Mouse (Mus musculus): ENCODE data around the gene Raet1e. TPM values are rescaled to one million over a fixed set of nuclear protein-coding genes. Genes with fewer than 3 reads are reported as not detected.
"Not testable (repeated sequence)": the region's sequence is repeated elsewhere in the genome, so short reads cannot be mapped to it uniquely, and the experiment has no call there.

Raet1e gene
- polyA plus RNA-seq, 1 experiment from 2014 or later: 8.3 TPM

DNA sequence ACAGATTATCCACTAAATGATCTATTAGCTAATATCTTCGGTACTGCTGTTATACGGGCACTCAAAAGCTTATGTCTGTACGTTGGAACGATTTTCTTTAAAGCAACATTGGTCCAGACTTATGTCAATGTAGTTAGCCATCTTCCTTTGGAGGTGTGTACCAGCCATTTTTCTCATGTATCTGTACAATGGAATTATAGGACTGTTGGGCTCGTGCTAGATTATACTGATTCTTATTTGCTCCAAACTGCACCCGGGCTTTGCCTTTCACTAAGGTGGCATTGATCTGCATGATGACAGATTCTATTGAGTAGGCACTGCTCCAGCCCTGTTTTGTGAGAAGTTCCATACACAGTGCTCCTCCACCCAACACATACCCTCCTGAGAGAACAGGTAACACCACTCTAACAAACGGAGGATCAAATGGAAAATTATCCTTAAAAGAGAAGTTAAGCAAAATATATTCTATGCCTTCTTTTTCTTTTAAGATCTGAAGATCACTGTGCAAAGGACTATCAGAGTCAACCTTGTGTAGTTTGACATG lies 5.2 kb upstream of the Raet1e start:
- H3K9me3 ChIP-seq; ATAC-seq (ENCODE audit: insufficient read depth, low FRiP score, low read depth); H3K36me3 ChIP-seq; H3K4me3 ChIP-seq (replicated peaks); H3K9ac ChIP-seq; H3K4me2 ChIP-seq; H3K27ac ChIP-seq: not testable (repeated sequence)
- H3K4me1 ChIP-seq: peaks cover 19% of the 10 kb centered on the region
- H3K27me3 ChIP-seq (replicated peaks): peaks cover 32% of the 10 kb centered on the region
- 8% methylated on average over 7 of the region's 7 CpGs for WGBS

DNA sequence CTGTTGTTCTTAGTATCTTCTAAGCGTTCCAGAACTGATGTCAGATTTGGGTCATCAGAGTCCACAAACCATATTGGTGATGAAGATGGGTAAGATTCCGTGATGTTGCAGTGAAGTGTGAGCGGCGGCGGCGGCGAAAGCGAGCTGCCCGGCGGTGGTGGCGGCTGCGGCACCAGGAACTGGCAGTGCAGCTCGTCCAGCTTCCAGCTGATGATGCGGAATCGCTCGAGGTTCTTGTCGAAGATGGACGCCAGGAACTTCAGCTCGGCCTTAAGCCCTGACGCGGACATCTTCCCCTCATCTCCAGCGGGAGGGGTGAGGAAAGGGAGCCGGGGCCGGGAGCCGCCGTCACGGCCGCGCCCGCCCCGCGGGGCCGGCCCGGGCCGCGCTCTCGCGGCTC lies 4.2 kb upstream of the Raet1e start:
- not testable (repeated sequence) for H3K9ac ChIP-seq; H3K9me3 ChIP-seq; ATAC-seq (ENCODE audit: insufficient read depth, low FRiP score, low read depth); H3K36me3 ChIP-seq; H3K27ac ChIP-seq
- Histone ChIP-seq H3K4me1 (peaks cover 21% of the 10 kb centered on the region), H3K4me2 (peak overlapping the region; percentile 58), H3K27me3 (replicated peaks) (peaks cover 32% of the 10 kb centered on the region), H3K4me3 (replicated peaks) (peak overlapping the region; percentile 31)
- 0% methylated on average over 38 of the region's 38 CpGs for WGBS

DNA sequence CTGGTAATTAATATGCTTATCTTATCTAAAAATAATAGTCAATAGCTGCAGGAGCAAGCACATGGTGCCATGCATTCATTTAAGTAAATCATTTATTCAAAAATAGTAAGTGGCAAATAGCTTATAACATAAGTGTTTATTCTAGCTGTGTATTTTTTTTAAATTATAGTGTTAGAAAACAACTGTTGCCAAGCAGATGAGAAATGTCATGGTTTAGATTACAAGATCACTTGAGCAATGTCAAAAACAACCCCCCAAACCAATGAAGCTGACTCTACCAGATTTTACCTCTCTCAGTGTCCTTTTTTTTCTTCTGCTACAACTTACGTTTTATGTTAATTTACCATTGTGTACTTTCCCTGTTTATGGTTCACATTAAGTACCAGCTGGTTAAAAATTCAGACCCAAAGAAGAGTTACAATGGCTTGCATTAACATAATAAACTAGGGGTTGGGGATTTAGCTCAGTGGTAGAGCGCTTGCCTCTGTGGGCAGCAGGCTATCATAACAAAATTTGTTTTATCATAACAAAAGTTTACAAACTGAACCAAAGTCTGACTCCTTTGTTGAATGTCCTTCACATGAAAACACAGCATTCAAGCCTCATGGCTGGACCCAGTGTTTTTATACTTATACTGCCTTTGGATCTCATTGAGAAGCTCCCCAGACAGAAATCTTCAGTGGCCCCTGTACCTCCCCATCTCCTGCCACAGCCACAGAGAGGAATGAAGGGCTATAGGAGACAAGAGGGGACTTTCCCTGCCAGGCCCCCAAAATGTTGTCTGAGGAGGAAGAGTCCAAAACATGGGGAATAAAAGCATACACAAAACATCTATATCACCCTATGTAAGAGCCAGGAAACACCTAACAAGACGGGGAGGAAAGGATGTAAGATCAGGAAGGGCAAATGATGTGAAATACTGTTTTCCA lies 3.2 kb upstream of the Raet1e start:
- ATAC-seq (ENCODE audit: insufficient read depth, low FRiP score, low read depth): no peak
- Histone ChIP-seq H3K27me3 (replicated peaks) (peaks cover 31% of the 10 kb centered on the region), H3K27ac (no peak overlapping the region), H3K9ac (no peak overlapping the region), H3K36me3 (no peaks in the 10 kb centered on the region), H3K4me2 (no peak overlapping the region), H3K4me1 (peaks cover 16% of the 10 kb centered on the region), H3K4me3 (replicated peaks) (no peak overlapping the region), H3K9me3 (no peaks in the 10 kb centered on the region)
- WGBS: 38% methylated on average over 3 of the region's 3 CpGs

DNA sequence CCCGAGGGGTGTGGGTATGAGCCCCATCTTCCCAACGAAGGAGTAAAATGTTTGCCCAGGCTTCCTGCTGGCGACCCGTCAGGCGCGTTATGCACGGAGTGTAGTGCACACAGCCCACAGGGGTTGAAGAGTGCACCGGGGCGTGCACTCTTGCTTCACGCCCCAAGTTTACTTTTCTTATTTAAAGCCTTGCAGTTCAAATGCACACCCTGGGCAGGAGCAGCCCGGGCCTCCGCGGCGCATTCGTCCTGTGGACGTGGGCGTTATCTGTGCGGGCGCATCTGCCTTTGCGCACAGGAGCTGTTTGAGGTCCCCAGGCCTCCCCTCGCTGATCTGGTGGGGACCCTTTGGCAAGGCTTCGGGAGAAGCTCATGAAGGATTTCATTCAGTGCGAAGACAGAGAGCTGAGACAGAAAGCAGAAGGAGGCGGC lies 777 bp downstream of the Raet1e start:
- no peaks in the 10 kb centered on the region for H3K36me3 ChIP-seq
- no peaks in the 10 kb centered on the region for H3K9me3 ChIP-seq
- H3K4me1 ChIP-seq: 0 out of 2 replicates have a peak, but pooled peaks cover 5% of the 10 kb centered on the region
- peak overlapping the region; percentile 43 for H3K4me3 ChIP-seq (replicated peaks)
- peak; percentile 59; the same call in 1 of the 2 replicates for ATAC-seq (ENCODE audit: insufficient read depth, low FRiP score, low read depth)
- peaks cover 25% of the 10 kb centered on the region for H3K27me3 ChIP-seq (replicated peaks)
- H3K4me2 ChIP-seq: peak overlapping the region; percentile 62
- H3K27ac ChIP-seq: no peak overlapping the region
- 2% methylated on average over 24 of the region's 24 CpGs for WGBS
- H3K9ac ChIP-seq: no peak overlapping the region

DNA sequence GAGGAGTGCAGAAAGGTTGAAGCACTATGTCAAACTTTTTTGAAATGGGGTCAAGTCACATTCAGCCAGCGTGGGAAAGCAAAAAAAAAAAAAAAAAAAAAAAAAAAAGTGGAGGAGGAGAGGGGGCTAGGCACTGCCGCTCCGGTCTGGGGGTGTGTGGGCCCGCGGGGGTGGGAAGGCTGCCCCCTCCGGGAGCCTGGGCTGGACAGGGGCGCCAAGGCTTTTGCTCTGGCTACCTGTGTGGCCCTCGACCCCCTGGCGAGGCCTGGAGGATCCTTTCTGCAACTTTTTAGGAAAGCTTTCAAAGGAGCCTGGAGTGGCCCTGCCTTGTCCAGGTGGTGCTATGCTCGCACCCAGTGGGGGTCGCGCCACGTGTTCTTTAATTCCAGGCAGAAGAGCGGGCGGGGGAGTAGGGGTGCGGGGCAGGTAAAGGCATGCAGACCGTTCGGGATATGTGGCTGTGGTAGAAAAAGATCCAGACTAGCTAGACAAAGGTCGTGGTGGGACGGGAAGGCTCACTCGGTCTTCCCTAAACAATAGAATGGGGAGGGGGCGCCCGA lies 1.3 kb downstream of the Raet1e start:
- H3K9me3 ChIP-seq: no peaks in the 10 kb centered on the region

DNA sequence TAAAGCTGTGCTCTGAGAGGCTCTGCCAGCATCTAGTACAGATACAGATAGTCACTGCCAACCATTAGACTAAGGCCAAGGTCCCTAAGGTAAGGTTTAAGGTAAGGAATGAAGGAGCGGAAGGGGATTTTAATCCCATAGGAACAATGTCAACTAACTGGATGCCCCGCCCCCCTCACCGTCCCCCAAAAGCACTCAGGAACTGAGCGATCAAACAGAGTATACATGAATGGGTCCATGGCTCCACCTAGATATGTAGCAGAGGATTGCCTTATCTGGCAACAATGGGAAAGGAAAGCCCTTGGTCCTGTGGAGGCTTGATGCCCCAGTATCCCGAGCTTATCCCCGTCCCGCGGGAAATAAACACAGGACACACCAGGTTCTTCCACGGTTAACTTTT lies 4.9 kb downstream of the Raet1e start:
- 0 out of 2 replicates have a peak overlapping the region, but pooled peaks have one; percentile 5 for H3K4me3 ChIP-seq (replicated peaks)
- H3K36me3 ChIP-seq; H3K27ac ChIP-seq; H3K27me3 ChIP-seq (replicated peaks); ATAC-seq (ENCODE audit: insufficient read depth, low FRiP score, low read depth); H3K4me1 ChIP-seq; H3K9ac ChIP-seq; H3K9me3 ChIP-seq: not testable (repeated sequence)
- peak overlapping the region; percentile 34 for H3K4me2 ChIP-seq
- 8% methylated on average over 9 of the region's 9 CpGs for WGBS

More for the DNA sequence above, 1.3 kb downstream of the Raet1e start:
- H3K9ac ChIP-seq: no peak overlapping the region
- no peaks in the 10 kb centered on the region for H3K36me3 ChIP-seq
- H3K27me3 ChIP-seq (replicated peaks): peaks cover 25% of the 10 kb centered on the region
- 0 out of 2 replicates have a peak, but pooled peaks cover 5% of the 10 kb centered on the region for H3K4me1 ChIP-seq
- peak overlapping the region; percentile 62 for H3K4me2 ChIP-seq
- no peak overlapping the region for H3K27ac ChIP-seq
- no peak overlapping the region for H3K4me3 ChIP-seq (replicated peaks)
- 7% methylated on average over 23 of the region's 23 CpGs for WGBS
- ATAC-seq (ENCODE audit: insufficient read depth, low FRiP score, low read depth): no peak

DNA sequence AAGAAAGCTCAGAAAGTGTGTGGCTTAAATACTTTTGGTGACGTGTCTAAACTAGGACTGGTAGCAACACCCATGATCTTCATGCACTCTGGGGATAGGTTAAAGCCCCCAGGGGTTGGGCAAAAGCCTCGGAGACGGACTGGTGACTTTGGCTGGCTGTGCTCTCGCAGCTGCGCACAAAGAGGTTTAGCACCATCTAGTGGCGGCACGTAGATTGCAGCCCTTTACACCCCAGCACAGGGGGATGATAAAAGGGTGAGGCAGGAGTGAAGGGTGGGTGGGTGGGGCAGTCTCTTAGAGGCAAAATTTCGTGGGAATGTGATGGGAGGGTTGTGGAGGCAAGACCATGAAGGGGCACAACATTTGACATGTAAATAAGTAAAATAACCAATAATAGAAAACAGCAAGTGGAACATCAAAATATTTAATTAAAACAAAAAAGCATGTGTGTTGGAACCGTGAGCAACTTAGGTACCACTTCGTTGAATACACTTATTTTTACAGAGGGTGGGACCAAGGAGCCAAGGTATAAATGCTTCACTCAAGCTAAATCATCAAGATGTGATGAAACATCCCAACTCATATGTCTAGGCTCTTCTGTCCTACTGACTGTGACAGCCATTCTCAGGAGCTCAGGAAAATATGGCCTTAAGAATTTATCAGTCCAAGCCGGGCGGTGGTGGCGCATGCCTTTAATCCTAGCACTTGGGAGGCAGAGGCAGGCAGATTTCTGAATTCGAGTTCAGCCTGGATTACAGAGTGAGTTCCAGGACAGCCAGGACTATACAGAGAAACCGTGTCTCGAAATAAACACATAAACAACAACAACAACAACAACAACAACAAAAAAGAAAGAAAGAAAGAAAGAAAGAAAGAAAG lies 5.6 kb downstream of the Raet1e start:
- 0 out of 2 replicates have a peak overlapping the region, but pooled peaks have one; percentile 5 for H3K4me3 ChIP-seq (replicated peaks)

DNA sequence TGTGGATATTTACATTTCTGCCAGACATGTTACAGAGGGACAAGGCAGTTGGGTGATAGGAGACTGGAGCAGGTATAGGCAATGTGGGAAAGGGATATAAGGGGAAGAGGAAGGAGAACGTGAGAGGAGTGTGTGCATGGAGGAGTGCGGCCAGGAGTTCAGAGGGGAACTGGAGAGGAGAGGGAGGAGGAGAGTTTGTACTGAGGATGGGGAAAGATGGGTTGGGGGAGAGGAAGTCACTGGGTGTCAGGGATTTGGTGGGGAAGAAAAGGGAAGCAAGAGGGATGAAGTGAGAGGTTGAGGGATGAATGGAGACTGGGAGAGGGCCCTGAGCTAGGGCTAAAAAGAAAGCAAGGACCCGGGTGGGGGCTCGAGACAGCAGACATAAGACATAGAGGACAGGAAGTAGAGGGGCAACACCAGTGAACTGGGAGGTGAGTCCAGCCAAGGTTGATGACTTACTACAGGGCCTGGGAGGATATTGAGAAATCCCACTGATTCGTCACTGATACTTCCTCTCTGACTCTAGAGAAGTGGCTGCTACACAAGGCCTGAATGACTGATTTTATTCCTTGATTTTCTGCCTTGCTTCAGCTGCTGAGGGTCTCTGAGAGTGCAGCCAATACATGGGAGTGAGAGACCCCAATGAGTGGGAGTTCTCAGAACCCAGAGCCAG lies 7.1 kb downstream of the Raet1e start:
- H3K4me2 ChIP-seq; ATAC-seq (ENCODE audit: insufficient read depth, low FRiP score, low read depth); H3K4me3 ChIP-seq (replicated peaks); H3K27me3 ChIP-seq (replicated peaks); H3K27ac ChIP-seq; H3K36me3 ChIP-seq; H3K9me3 ChIP-seq; H3K9ac ChIP-seq; H3K4me1 ChIP-seq: not testable (repeated sequence)
- WGBS: 64% methylated on average over 5 of the region's 5 CpGs

More for the DNA sequence above, 5.6 kb downstream of the Raet1e start:
- H3K36me3 ChIP-seq; H3K27ac ChIP-seq; ATAC-seq (ENCODE audit: insufficient read depth, low FRiP score, low read depth); H3K9me3 ChIP-seq; H3K4me1 ChIP-seq; H3K9ac ChIP-seq; H3K27me3 ChIP-seq (replicated peaks): not testable (repeated sequence)
- WGBS: 28% methylated on average over 15 of the region's 16 CpGs
- peak overlapping the region; percentile 34 for H3K4me2 ChIP-seq

DNA sequence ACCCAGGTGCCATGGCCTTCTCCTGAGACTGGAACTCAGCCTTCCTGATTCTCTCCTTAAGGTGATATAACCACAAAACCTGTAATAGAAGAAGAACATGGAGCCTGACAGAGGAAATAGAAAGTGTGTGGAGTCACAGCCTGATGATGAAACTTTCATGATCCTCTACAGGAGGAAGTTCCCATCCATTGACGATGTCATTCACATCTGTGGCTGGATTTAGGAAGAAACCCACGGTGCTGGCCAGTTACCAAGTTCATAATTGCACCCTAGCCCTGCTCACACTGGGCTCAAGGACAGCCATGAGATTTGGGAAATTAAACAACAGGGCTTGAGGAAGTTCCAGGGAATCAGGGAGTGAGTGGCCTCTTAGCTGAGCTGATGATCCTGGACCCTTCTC lies 7.7 kb downstream of the Raet1e start:
- H3K9me3 ChIP-seq; H3K27ac ChIP-seq; H3K4me2 ChIP-seq; ATAC-seq (ENCODE audit: insufficient read depth, low FRiP score, low read depth); H3K36me3 ChIP-seq; H3K4me1 ChIP-seq; H3K27me3 ChIP-seq (replicated peaks); H3K9ac ChIP-seq; H3K4me3 ChIP-seq (replicated peaks): not testable (repeated sequence)
- whole genome bisulfite sequencing: 62% methylated on average over 2 of the region's 2 CpGs

DNA sequence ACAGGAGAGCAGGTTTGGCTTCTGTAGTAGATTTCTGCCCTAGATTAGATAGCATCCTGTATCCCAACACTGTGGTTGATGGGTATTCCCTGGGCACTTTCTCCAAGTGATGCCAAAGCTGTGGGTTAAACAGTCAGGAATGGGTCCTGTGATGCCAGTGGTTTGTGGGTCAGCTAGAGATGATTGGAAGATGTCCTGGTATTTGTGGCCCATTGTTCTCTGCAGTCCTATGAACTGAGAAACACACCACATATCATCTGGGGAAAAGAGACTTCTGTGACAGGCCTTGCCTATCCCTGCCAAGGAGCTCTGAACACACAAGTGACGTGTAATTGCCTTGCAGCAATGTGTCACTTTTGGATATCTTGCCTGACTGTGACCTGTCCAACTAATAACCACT lies 8.7 kb downstream of the Raet1e start:
- ATAC-seq (ENCODE audit: insufficient read depth, low FRiP score, low read depth); H3K9ac ChIP-seq; H3K4me2 ChIP-seq; H3K9me3 ChIP-seq; H3K4me1 ChIP-seq; H3K36me3 ChIP-seq; H3K27ac ChIP-seq; H3K27me3 ChIP-seq (replicated peaks); H3K4me3 ChIP-seq (replicated peaks): not testable (repeated sequence)
- 77% methylated on average over 1 of the region's 1 CpGs for WGBS

DNA sequence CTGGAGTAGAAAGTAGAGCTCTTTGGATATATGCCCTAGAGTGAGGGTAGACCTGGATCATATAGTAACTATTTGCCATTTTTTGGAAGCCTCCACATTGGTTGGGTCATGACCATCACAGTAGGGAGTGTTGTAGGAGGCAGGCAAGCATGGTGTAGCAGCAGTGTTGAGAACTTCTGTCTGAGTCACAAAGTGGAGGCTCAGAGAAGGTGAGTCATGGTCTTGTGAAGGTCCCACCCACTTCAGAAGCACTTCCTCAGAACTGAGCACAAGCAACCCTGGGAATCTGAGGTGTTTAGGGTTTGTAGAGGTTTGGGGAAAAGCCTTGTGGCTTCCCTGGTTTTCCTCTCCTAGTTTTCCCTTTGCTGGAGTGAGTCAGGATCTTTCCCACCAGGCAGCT lies 10.7 kb downstream of the Raet1e start:
- H3K27me3 ChIP-seq (replicated peaks); H3K4me3 ChIP-seq (replicated peaks); H3K9me3 ChIP-seq; ATAC-seq (ENCODE audit: insufficient read depth, low FRiP score, low read depth); H3K9ac ChIP-seq; H3K4me1 ChIP-seq; H3K4me2 ChIP-seq; H3K36me3 ChIP-seq; H3K27ac ChIP-seq: not testable (repeated sequence)

Data from stomach, embryonic 15.5 days (tissue).